Mouse (Mus musculus) forebrain, embryonic 14.5 days (tissue): ENCODE data around the gene Fgfrl1. TPM values are rescaled to one million over a fixed set of nuclear protein-coding genes. Genes with fewer than 3 reads are reported as not detected.

Experiments
- ATAC-seq: fragments of 200-750 bp; cut with Nextera tagmentation; 2 replicates; pipeline ENCODE4 v1.8.0; 2017; ENCODE audit warnings: mild to moderate bottlenecking, moderate library complexity
- DNase-seq: peaks from one replicate; pipeline ENCODE4 v3.0.0-alpha.2; 2015; ENCODE audit warnings: low spot score
- H3K27ac ChIP-seq: fragments of 300-500 bp; sonication (generic); 2 replicates; pipeline ENCODE4 v1.5.1; 2014; ENCODE audit warnings: low read depth, mild to moderate bottlenecking, control low read depth, low read length, moderate library complexity
- H3K27me3 ChIP-seq: fragments of 300-500 bp; sonication (generic); replicated peaks from 2 replicates; pipeline ENCODE4 v1.6.1; 2014; ENCODE audit warnings: low read length, control low read depth, mixed read lengths; ENCODE audit not compliant: control insufficient read depth, insufficient read depth
- H3K36me3 ChIP-seq: fragments of 300-500 bp; sonication (generic); 2 replicates; pipeline ENCODE4 v1.6.1; 2014; ENCODE audit warnings: low read length, control low read depth; ENCODE audit not compliant: control insufficient read depth, insufficient read depth
- H3K4me1 ChIP-seq: fragments of 300-500 bp; sonication (generic); 2 replicates; pipeline ENCODE4 v1.6.1; 2014; ENCODE audit warnings: antibody characterized with exemption, low read length, control low read depth; ENCODE audit not compliant: control insufficient read depth, insufficient read depth
- H3K4me2 ChIP-seq: fragments of 300-500 bp; sonication (generic); 2 replicates; pipeline ENCODE4 v1.6.1; 2014; ENCODE audit warnings: mild to moderate bottlenecking, control low read depth, low read length
- H3K4me3 ChIP-seq: fragments of 300-500 bp; sonication (generic); 2 replicates; pipeline ENCODE4 v1.5.1; 2014; ENCODE audit warnings: low read depth, low read length, control low read depth
- H3K9ac ChIP-seq: fragments of 300-500 bp; sonication (generic); 2 replicates; pipeline ENCODE4 v1.6.1; 2014; ENCODE audit warnings: mild to moderate bottlenecking, low read length, control low read depth, moderate library complexity
- H3K9me3 ChIP-seq: fragments of 300-500 bp; sonication (generic); replicated peaks from 2 replicates; pipeline ENCODE4 v1.6.1; 2016; ENCODE audit warnings: low read length, control low read depth, mixed read lengths; ENCODE audit not compliant: control insufficient read depth
- WGBS: fragments of 180-500 bp; shearing (Covaris S2); extraction: QIAGEN DNeasy Blood & Tissue Kit; methylation state at CpG from one replicate; pipeline ENCODE4 v1.1.7; 2014; 5-methylcytosine and 5-hydroxymethylcytosine counted together
- polyA plus RNA-seq: library from polyadenylated mRNA; unstranded; fragments of >200 nt; fragmentation: Nextera tagmentation; extraction: Ambion mirVana; gene quantifications from 2 replicates; pipeline ENCODE4 v1.2.1, GENCODE M21; 2014

Fgfrl1 gene
- polyA plus RNA-seq, 1 experiment from 2014 or later, result 4.3 TPM

DNA sequence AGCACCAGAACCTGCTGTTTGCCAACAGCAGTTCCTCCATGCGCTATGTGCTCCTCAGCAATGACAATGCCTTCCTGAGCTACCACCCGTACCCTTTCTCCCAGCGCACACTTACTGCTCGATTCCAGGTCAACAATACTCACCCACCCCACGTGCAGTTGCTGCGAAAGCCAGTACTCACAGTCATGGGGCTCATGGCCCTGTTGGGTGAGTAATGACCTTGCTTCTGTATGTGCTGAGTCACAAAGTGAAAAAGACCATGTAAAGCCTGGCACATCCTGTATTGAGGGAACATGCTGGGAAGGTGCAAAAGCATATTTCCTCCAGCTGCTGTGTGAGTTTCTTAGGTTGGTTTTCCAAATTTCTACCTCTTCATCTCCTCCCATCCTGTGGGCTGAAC, 11.3 kb upstream of the Fgfrl1 start:
- no peak overlapping the region for H3K9ac ChIP-seq
- whole genome bisulfite sequencing, result 89% methylated on average over 6 of the region's 6 CpGs
- no peaks in the 10 kb centered on the region for H3K36me3 ChIP-seq
- H3K4me2 ChIP-seq, result no peak overlapping the region
- no peak overlapping the region for H3K4me3 ChIP-seq
- H3K27me3 ChIP-seq, result no peaks in the 10 kb centered on the region
- no peaks in the 10 kb centered on the region for H3K9me3 ChIP-seq
- ATAC-seq, result no peak
- H3K27ac ChIP-seq, result no peak overlapping the region
- no peak for DNase-seq
- H3K4me1 ChIP-seq, result peaks cover 10% of the 10 kb centered on the region

DNA sequence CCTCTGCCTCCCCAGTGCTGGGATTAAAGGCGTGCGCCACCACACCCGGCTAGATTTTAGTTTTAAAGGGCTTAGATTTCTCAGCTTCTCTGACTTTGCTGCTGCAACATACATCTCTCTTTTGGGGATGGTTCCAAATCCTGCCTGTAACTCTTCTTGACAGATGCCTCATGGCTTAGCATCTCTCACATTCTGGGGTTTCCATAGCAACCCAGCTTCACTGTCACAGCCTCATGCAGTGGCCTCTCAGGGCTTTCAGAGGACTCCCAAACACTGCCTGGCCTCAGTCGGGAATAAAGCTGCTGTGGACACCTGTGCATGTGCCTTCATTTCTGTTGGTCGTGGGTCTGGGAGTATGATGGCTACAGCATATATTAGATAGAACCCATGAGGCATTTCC, 3.1 kb upstream of the Fgfrl1 start:
- Histone ChIP-seq H3K36me3 (no peaks in the 10 kb centered on the region), H3K4me2 (no peak overlapping the region), H3K9ac (no peak overlapping the region), H3K9me3 (no peaks in the 10 kb centered on the region), H3K27ac (no peak overlapping the region), H3K4me1 (peaks cover 3% of the 10 kb centered on the region; the same call in 1 of the 2 replicates), H3K4me3 (no peak overlapping the region), H3K27me3 (peaks cover 4% of the 10 kb centered on the region)
- 65% methylated on average over 5 of the region's 5 CpGs for WGBS
- ATAC-seq (no peak), DNase-seq (peak; percentile 71)

DNA sequence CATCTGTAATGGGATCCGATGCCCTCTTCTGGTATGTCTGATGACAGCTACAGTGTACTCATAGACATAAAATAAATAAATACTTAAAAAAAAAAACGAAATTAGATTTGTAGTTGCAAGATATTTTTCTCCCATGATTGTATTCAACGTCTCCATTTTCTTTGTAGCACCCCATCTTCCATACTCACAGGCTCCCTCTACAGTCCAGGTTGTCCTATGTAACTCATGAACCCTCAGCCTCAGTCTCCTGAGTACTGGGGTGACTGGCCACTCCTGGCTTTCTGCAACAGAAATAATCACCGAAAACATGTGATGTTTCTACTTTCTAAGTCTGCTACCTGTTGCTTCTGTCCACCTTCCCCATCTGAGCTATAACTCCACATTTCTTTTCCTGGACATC, 1.0 kb upstream of the Fgfrl1 start:
- Histone ChIP-seq H3K36me3 (no peaks in the 10 kb centered on the region), H3K4me1 (peaks cover 5% of the 10 kb centered on the region; the same call in 1 of the 2 replicates), H3K4me3 (no peak overlapping the region), H3K4me2 (no peak overlapping the region), H3K27ac (no peak overlapping the region), H3K9ac (no peak overlapping the region), H3K9me3 (no peaks in the 10 kb centered on the region), H3K27me3 (peaks cover 4% of the 10 kb centered on the region)
- 81% methylated on average over 4 of the region's 4 CpGs for WGBS
- no peak for ATAC-seq
- DNase-seq, result no peak

DNA sequence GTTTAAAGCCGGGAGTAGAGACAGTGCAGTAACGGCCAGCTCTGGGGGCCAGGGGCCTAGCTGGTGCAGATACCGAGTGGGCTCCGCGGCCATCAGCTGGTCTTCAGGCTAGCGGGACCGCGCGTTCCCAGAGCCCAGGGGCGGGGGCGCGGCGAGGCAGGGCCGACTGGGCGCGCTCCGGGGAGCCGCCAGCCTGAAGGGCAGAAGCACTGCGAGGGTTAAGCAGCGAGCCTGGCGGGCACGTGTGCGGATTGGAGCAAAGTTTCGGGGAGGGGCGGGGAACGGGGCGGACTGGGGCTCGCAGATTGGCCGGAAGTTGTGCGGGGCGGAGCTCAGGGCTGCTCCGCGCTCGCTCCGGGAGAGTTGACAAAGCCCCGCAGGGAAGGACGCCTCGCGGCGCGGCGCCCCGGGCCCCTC, 1.7 kb downstream of the Fgfrl1 start:
- Histone ChIP-seq H3K9me3 (no peaks in the 10 kb centered on the region), H3K9ac (peak overlapping the region; percentile 64), H3K4me1 (peaks cover 5% of the 10 kb centered on the region; the same call in 1 of the 2 replicates), H3K27ac (no peak overlapping the region), H3K36me3 (no peaks in the 10 kb centered on the region), H3K27me3 (peaks cover 4% of the 10 kb centered on the region), H3K4me3 (peak overlapping the region; percentile 63), H3K4me2 (peak overlapping the region; percentile 89)
- 1% methylated on average over 38 of the region's 43 CpGs for WGBS
- ATAC-seq (peak; percentile 96), DNase-seq (peak; percentile 96)

DNA sequence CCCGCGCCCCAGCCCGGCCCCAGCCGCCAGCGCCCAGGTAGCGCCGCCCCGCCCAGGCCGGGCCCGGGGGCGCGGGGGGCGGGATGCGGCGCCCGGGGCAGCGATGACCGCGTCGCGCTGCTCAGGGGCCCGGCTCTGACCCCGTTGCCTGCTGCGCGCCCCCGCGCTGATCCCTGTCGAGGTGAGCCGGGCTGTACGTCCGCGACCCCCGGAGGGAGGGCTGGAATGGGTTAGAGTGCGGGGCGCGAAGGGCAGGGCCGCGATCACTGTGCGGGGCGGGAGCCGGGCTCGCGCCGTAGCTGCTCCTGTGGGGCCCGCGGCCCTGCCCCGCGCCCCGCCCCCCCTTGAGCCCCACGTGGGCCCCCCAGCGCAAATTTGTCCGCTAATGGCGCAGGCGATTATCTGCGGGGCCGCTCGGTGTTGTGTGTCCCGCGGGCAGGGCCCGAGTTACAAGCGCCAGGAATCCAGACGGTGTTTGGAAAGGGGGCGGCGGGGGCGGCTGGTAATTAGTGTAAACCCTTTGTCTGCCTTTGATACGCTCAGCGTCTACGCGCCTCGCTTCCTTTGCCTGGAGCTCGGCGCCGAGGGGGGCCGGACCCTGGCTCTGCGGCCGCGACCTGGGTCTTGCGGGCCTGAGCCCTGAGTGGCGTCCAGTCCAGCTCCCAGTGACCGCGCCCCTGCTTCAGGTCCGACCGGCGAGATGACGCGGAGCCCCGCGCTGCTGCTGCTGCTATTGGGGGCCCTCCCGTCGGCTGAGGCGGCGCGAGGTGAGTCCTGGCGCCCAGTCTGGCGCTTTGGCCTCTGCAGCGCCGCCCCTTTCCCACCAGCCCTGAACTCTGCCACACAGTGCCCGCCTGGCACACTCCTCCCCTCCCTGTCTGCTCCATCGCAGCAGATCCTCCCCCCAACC, 2.4 kb downstream of the Fgfrl1 start:
- peak; percentile 35 for DNase-seq
- H3K9ac ChIP-seq, result peak overlapping the region; percentile 64
- WGBS, result under 1% methylated on average over 72 of the region's 99 CpGs

GRCm38 (mm10) chr5:108695861-108696260, 3.7 kb downstream of the Fgfrl1 start:
- WGBS, result 92% methylated on average over 12 of the region's 12 CpGs
- no peak overlapping the region for H3K9ac ChIP-seq
- DNase-seq, result no peak
- no peaks in the 10 kb centered on the region for H3K36me3 ChIP-seq
- peak overlapping the region; percentile 89; the same call in 1 of the 2 replicates for H3K4me2 ChIP-seq
- ATAC-seq, result no peak
- H3K4me3 ChIP-seq, result no peak overlapping the region
- peaks cover 4% of the 10 kb centered on the region for H3K27me3 ChIP-seq
- H3K4me1 ChIP-seq, result peaks cover 5% of the 10 kb centered on the region; the same call in 1 of the 2 replicates
- H3K9me3 ChIP-seq, result no peaks in the 10 kb centered on the region
- H3K27ac ChIP-seq, result no peak overlapping the region

More for the DNA sequence above, 2.4 kb downstream of the Fgfrl1 start:
- 0 out of 2 replicates have a peak overlapping the region, but pooled peaks have one; percentile 0 for H3K27ac ChIP-seq
- peak overlapping the region; percentile 89 for H3K4me2 ChIP-seq
- ATAC-seq, result peak; percentile 59
- H3K4me1 ChIP-seq, result peaks cover 5% of the 10 kb centered on the region; the same call in 1 of the 2 replicates
- H3K27me3 ChIP-seq, result peaks cover 4% of the 10 kb centered on the region
- peak overlapping the region; percentile 63 for H3K4me3 ChIP-seq
- no peaks in the 10 kb centered on the region for H3K36me3 ChIP-seq
- no peaks in the 10 kb centered on the region for H3K9me3 ChIP-seq

DNA sequence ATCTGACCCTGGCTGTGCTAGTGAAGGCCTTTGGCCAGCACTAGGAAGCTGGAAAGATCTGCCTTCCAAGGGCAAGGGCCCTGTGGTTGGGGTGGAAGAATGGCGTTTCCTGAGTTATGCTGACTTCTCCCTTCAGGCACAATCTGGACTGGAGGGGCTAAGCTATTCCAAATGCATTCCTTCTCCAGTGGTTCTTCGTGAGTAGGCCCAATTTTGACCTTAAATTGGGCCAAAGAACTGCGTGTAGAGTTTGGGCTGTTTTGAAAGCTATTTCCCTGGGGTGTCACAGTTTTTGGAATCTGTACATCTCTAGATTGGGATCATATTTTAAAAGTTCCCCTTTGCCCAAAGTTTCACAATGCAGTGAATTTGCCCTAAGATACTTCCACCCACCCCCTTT, 4.4 kb downstream of the Fgfrl1 start:
- no peak for DNase-seq
- Histone ChIP-seq H3K27me3 (peaks cover 4% of the 10 kb centered on the region), H3K9me3 (no peaks in the 10 kb centered on the region), H3K27ac (no peak overlapping the region), H3K4me2 (no peak overlapping the region), H3K4me1 (peaks cover 5% of the 10 kb centered on the region; the same call in 1 of the 2 replicates), H3K9ac (no peak overlapping the region), H3K36me3 (no peaks in the 10 kb centered on the region), H3K4me3 (no peak overlapping the region)
- 75% methylated on average over 3 of the region's 3 CpGs for WGBS
- no peak for ATAC-seq

DNA sequence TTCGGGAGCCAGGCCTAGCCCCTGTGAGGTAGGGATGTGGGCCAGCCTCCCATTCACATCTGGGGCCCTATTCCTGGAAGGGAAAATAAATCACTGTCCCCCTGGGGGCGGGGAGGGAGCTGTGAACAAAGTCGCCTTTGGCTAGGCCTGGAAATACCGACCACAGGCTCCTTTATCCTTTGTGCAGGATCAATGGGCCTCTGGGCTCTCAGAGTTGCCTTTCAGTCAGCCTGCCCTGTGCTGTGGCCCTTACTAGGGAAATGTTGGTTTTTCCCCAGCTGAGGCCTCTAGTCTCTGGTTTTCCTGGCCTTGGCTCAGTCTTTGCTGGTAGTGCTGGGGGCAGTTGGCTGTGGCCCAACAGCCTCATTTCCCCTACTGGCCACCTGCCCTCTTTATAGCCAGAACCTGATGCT, 5.2 kb downstream of the Fgfrl1 start:
- WGBS, result 8% methylated on average over 4 of the region's 4 CpGs
- Histone ChIP-seq H3K9ac (no peak overlapping the region), H3K27me3 (peaks cover 4% of the 10 kb centered on the region), H3K4me3 (no peak overlapping the region), H3K4me1 (peaks cover 5% of the 10 kb centered on the region; the same call in 1 of the 2 replicates), H3K36me3 (no peaks in the 10 kb centered on the region), H3K27ac (0 out of 2 replicates have a peak overlapping the region, but pooled peaks have one; percentile 1), H3K4me2 (no peak overlapping the region), H3K9me3 (no peaks in the 10 kb centered on the region)
- DNase-seq (peak; percentile 56), ATAC-seq (no peak)

- Histone ChIP-seq H3K9me3 (no peaks in the 10 kb centered on the region), H3K4me3 (no peak overlapping the region), H3K27ac (no peak overlapping the region), H3K27me3 (no peaks in the 10 kb centered on the region), H3K36me3 (peaks cover 10% of the 10 kb centered on the region), H3K9ac (no peak overlapping the region), H3K4me2 (no peak overlapping the region), H3K4me1 (0 out of 2 replicates have a peak, but pooled peaks cover 1% of the 10 kb centered on the region)
- no peak for ATAC-seq
- WGBS, result 76% methylated on average over 3 of the region's 3 CpGs
- no peak for DNase-seq
These were observed 8.2 kb downstream of the Fgfrl1 start for GRCm38 (mm10) chr5:108700346-108700745.
